Mouse (Mus musculus) cortical plate, adult 2 months (tissue): ENCODE results near the gene Zdhhc22. TPM values are rescaled to one million over a fixed set of nuclear protein-coding genes. Genes with fewer than 3 reads are reported as not detected.

Source experiments
- H3K27ac ChIP-seq: fragments of 200-500 bp; 2 replicates; pipeline ENCODE4 v1.5.1; 2012; ENCODE audit warnings: low read length, control low read depth, inconsistent platforms; ENCODE audit not compliant: insufficient read depth
- H3K4me1 ChIP-seq: fragments of 200-500 bp; 2 replicates; pipeline ENCODE4 v1.6.1; 2011; ENCODE audit warnings: low read length; ENCODE audit not compliant: control insufficient read depth, insufficient read depth
- H3K4me3 ChIP-seq: fragments of 200-500 bp; 2 replicates; pipeline ENCODE4 v1.5.1; 2011; ENCODE audit warnings: mild to moderate bottlenecking, low read length, control low read depth; ENCODE audit not compliant: insufficient read depth
- CTCF ChIP-seq: fragments of 200-500 bp; IDR thresholded peaks from 2 replicates; pipeline ENCODE4 v1.5.1; 2011; ENCODE audit warnings: mild to moderate bottlenecking, control low read depth, low read length; ENCODE audit not compliant: insufficient read depth; ENCODE audit errors: extremely low read depth
- POLR2A ChIP-seq: fragments of 200-500 bp; IDR thresholded peaks from 2 replicates; pipeline ENCODE4 v1.6.1; 2011; ENCODE audit warnings: mild to moderate bottlenecking, low read length, control low read depth; ENCODE audit not compliant: insufficient read depth; ENCODE audit errors: extremely low read depth
- polyA plus RNA-seq: library from polyadenylated mRNA; depleted of rRNA; stranded (reverse); fragments of >200 nt; gene quantifications from 2 replicates; pipeline ENCODE4 v1.2.3, GENCODE M21; 2012

Gene Zdhhc22
- polyA plus RNA-seq, 1 experiment, result 61.1 TPM

GRCm38 (mm10) chr12:86977833-86978232 is 12.4 kb downstream of the Zdhhc22 start:
- TF ChIP-seq POLR2A (0 out of 2 replicates have a peak, but pooled peaks have one; percentile 42), CTCF (no peak)
- Histone ChIP-seq H3K4me3 (no peak overlapping the region), H3K27ac (no peak overlapping the region), H3K4me1 (peaks cover 10% of the 10 kb centered on the region)

GRCm38 (mm10) chr12:86976511-86977168 is 13.6 kb downstream of the Zdhhc22 start:
- TF ChIP-seq CTCF (peak; percentile 21), POLR2A (no peak)
- Histone ChIP-seq H3K27ac (no peak overlapping the region), H3K4me3 (no peak overlapping the region), H3K4me1 (peaks cover 11% of the 10 kb centered on the region)

GRCm38 (mm10) chr12:86975761-86976160 is 14.5 kb downstream of the Zdhhc22 start:
- TF ChIP-seq POLR2A (no peak), CTCF (no peak)
- Histone ChIP-seq H3K4me3 (no peak overlapping the region), H3K4me1 (peaks cover 11% of the 10 kb centered on the region), H3K27ac (no peak overlapping the region)

GRCm38 (mm10) chr12:86974387-86975288 is 15.6 kb downstream of the Zdhhc22 start:
- no peak overlapping the region for H3K27ac ChIP-seq
- H3K4me1 ChIP-seq, result peaks cover 12% of the 10 kb centered on the region
- no peak for TF ChIP-seq POLR2A
- TF ChIP-seq CTCF, result peak; percentile 45
- H3K4me3 ChIP-seq, result no peak overlapping the region

GRCm38 (mm10) chr12:86973706-86974105 is 16.5 kb downstream of the Zdhhc22 start:
- peaks cover 18% of the 10 kb centered on the region for H3K4me1 ChIP-seq
- H3K27ac ChIP-seq, result no peak overlapping the region
- TF ChIP-seq CTCF (no peak), POLR2A (no peak)
- H3K4me3 ChIP-seq, result no peak overlapping the region

GRCm38 (mm10) chr12:86973216-86973615 is 17.0 kb downstream of the Zdhhc22 start:
- no peak overlapping the region for H3K4me3 ChIP-seq
- H3K27ac ChIP-seq, result no peak overlapping the region
- H3K4me1 ChIP-seq, result peaks cover 18% of the 10 kb centered on the region
- TF ChIP-seq POLR2A (no peak), CTCF (no peak)

GRCm38 (mm10) chr12:86971089-86971488 is 19.1 kb downstream of the Zdhhc22 start:
- H3K27ac ChIP-seq, result no peak overlapping the region
- no peak overlapping the region for H3K4me3 ChIP-seq
- peaks cover 20% of the 10 kb centered on the region for H3K4me1 ChIP-seq
- TF ChIP-seq CTCF, result no peak

GRCm38 (mm10) chr12:86969220-86969601 is 21.0 kb downstream of the Zdhhc22 start:
- Histone ChIP-seq H3K27ac (peak overlapping the region; percentile 78), H3K4me1 (peaks cover 20% of the 10 kb centered on the region), H3K4me3 (no peak overlapping the region)
- TF ChIP-seq CTCF (no peak), POLR2A (no peak)

- no peak overlapping the region for H3K4me3 ChIP-seq
- H3K4me1 ChIP-seq, result peaks cover 17% of the 10 kb centered on the region
- TF ChIP-seq POLR2A (no peak; the same call in 1 of the 2 replicates), CTCF (no peak)
- peak overlapping the region; percentile 78 for H3K27ac ChIP-seq
Measured at GRCm38 (mm10) chr12:86968468-86969219, 21.6 kb downstream of the Zdhhc22 start.
